Mouse (Mus musculus) T-helper 17 cell (primary cell): ENCODE measurements at regions not wholly inside any gene's neighbourhood (a gene's known extent, or its start where the extent isn't known, plus 50 kb on each side); places are given as distances from the start of the nearest gene placed in this dataset.

ENCODE experiments used
- in situ Hi-C, 2 experiments: fragments of 300-600 bp; cut with MboI, MseI; formaldehyde crosslinking; loops; 1 replicate in 1 of 2; 2 replicates in 1 of 2; pipeline ENCODE4 v1.15.1; 2025; ENCODE audit warnings: high pct_unique_total_duplicates in 2 of 2

GRCm38 (mm10) chr19:49375754-49376619 is 1170.2 kb downstream of the Sorcs3 start:
- in situ Hi-C loops = no loop called here

- in situ Hi-C loops = no loop called here
Measured at GRCm38 (mm10) chr19:49379646-49380045, 1173.8 kb downstream of the Sorcs3 start.

GRCm38 (mm10) chr19:49396257-49396656 is 1190.4 kb downstream of the Sorcs3 start:
- in situ Hi-C loops = no loop called here

GRCm38 (mm10) chr19:49415326-49415725 is 1209.5 kb downstream of the Sorcs3 start:
- in situ Hi-C loops = no loop called here

GRCm38 (mm10) chr19:49423059-49423900 is 1217.5 kb downstream of the Sorcs3 start:
- in situ Hi-C loops = no loop called here
